Mouse (Mus musculus) cortical plate, adult 2 months (tissue): Measurements from ENCODE around the gene Aaed1.

Experiments
- CTCF ChIP-seq: fragments of 200-500 bp; IDR thresholded peaks from 2 replicates; pipeline ENCODE4 v1.5.1; 2011; ENCODE audit warnings: mild to moderate bottlenecking, control low read depth, low read length; ENCODE audit not compliant: insufficient read depth; ENCODE audit errors: extremely low read depth
- POLR2A ChIP-seq: fragments of 200-500 bp; IDR thresholded peaks from 2 replicates; pipeline ENCODE4 v1.6.1; 2011; ENCODE audit warnings: mild to moderate bottlenecking, low read length, control low read depth; ENCODE audit not compliant: insufficient read depth; ENCODE audit errors: extremely low read depth

- no peak for TF ChIP-seq CTCF
- TF ChIP-seq POLR2A: no peak
These were observed 77.3 kb downstream of the Aaed1 start for GRCm38 (mm10) chr13:64235062-64235715.
